Mouse (Mus musculus) A20 (cell line): Measurements from ENCODE around the gene Prcp.
"Not testable (repeated sequence)": the region's sequence is repeated elsewhere in the genome, so short reads cannot be mapped to it uniquely, and the experiment has no call there.

Source experiments
- DNase-seq: peaks from one replicate; pipeline ENCODE4 v3.0.0-alpha.2; 2011; ENCODE audit warnings: low read depth, low spot score

Prcp gene

DNA sequence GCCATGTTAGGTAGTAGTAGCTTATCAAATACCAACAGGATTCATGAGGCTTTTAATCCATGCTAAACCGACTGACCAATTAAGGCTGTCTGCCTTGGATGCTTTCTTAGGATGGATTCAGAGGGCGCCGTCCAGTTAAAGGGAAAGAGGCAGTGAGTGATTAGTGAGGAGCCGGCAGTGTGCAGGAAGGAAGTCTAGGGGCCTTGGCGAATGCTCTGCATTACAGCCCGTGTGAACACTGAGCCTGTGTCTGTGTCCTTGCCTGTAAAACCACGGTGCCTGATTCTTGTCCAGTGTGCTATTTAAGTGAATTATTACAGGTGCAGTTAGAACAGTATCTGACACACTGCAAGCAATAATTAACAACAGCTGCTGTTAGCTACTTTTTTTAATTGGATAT lies 104.5 kb downstream of the Prcp start:
- not testable (repeated sequence) for DNase-seq

DNA sequence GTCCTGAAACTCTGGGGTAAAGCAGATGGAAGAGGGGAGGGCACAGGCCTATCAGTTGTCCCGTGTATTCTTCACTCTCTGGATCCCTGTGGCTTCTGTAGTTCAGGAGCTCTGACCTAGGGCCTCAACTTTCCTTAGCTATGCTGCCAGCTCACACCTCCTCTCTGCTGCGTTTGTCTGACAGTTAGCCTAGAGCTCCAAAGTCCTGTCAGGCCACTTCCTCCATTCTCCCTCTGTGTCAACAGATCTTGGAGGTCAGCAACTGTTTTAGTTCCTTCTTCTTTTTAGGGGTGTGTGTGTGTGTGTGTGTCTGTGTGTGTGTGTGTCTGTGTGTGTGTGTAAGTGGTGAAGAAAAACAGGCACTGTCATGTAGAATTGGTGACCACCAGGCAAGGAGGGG lies 106.5 kb downstream of the Prcp start:
- DNase-seq: no peak

DNA sequence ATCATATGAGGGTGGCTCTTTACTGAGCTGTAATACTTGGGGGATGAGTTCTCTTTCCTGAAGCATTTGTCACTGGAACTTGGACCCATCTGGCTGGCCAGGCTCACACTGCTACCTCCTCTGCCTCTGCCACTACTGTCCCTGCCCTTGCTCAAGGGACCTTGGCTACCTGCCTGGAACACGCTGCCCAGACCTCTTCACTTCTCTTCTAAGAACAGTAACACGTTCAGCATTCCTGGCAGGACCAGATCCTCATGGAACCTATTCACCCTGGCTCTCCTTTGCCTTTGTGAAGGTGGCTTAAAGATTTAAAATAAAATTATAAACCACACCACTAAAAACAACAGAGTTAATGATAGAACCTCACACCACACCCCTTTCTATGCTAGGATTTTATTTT lies 107.6 kb downstream of the Prcp start:
- no peak for DNase-seq
